Mouse (Mus musculus) hematopoietic multipotent progenitor cell, adult 10-12 weeks (in vitro differentiated cells): ENCODE results near the gene Map7d1. TPM values are rescaled to one million over a fixed set of nuclear protein-coding genes. Genes with fewer than 3 reads are reported as not detected.

Source experiments
- polyA plus RNA-seq: library from polyadenylated mRNA; stranded (reverse); fragments of >175 nt; gene quantifications from 2 replicates; pipeline ENCODE4 v1.2.3, GENCODE M21; 2012; ENCODE audit warnings: low replicate concordance

Gene Map7d1
- polyA plus RNA-seq = 157 and 554 TPM in 2 replicates

GRCm38 (mm10) chr4:126256131-126256791 is at the start of gene Map7d1:
Gene Map7d1, minus strand, starts transcription at chr4:126256343.

GRCm38 (mm10) chr4:126286492-126286891 is 30.3 kb upstream of the Map7d1 start, which contains the start of gene Col8a2:
Gene Col8a2, plus strand, starts transcription at chr4:126286793.

GRCm38 (mm10) chr4:126262119-126262807 is 6.1 kb upstream of the Map7d1 start, which contains the start of gene Trappc3:
Gene Trappc3, plus strand, starts transcription at chr4:126262325.

DNA sequence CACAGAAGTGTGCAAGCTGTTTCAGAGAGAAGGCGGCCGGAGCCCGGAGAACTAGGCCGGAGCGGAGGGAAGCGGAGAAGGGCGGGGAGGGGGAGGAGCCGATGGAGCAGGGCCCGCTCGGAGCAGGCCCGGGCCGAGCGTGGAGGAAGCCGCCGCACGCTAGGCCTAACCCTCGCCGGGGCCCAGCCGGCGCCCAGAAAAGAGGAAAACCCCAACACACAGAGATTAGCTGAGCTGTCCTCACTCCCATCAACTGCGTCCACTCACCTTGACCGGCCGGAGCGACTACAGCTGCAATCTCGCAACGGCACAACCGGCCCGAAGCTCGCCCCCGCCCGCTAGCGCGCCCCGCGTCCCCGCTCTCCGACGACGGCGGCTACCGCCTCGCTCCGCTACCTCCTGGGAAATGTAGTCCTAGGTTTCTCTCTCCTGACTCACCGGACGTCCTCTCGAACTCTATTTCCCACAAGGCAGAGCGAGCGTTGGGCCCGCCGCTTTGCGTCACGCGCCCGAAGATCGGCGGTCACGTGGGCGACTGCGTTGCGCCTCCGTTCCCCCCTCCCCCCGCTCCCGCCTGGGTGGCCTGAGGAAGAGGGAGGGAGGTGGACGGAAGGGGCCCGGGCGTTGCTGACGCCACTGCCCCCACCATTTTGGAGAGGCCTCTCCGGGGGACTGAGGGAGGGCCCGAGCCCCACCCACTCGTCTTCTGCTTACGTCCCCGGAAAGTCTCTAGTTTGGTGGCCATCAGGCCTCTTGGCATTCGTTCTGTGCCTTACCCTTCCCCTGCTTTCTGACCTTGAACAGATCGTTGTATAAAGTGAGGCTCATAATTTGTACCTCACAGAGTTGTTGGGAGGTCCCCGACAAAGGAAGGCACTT is 53.6 kb downstream of the Map7d1 start, which contains the start of gene Thrap3:
Gene Thrap3, minus strand, starts transcription at position 458 of the 879 bp plus-strand sequence.

Other genes with a start within 250 kb of the Map7d1 start
- gene Csf3r, start 231.8 kb downstream of the Map7d1 start, polyA plus RNA-seq = 151 and 351 TPM in 2 replicates
- 89.6 and 141 TPM in 2 replicates for gene Mrps15, start 209.4 kb downstream of the Map7d1 start, polyA plus RNA-seq
- 0.03 and 0.62 TPM in 2 replicates for gene Oscp1, start 197.8 kb downstream of the Map7d1 start, polyA plus RNA-seq
- 8.6 and 12.8 TPM in 2 replicates for gene Lsm10, start 159.7 kb downstream of the Map7d1 start, polyA plus RNA-seq
- 72.3 and 85.9 TPM in 2 replicates for gene Stk40, start 152.4 kb downstream of the Map7d1 start, polyA plus RNA-seq
- gene Eva1b, start 108.6 kb downstream of the Map7d1 start, polyA plus RNA-seq = 25.6 and 64.1 TPM in 2 replicates
- gene Sh3d21, start 92.9 kb downstream of the Map7d1 start, polyA plus RNA-seq = 0.44 and 0.50 TPM in 2 replicates
- gene Thrap3, start 53.6 kb downstream of the Map7d1 start, polyA plus RNA-seq = 107 and 126 TPM in 2 replicates
- 27.3 and 28.0 TPM in 2 replicates for gene Trappc3, start 6.0 kb upstream of the Map7d1 start, polyA plus RNA-seq
- gene Col8a2, start 30.4 kb upstream of the Map7d1 start, polyA plus RNA-seq = 0.58 and 1.0 TPM in 2 replicates
- gene Adprhl2, start 65.4 kb upstream of the Map7d1 start, polyA plus RNA-seq = 46.3 and 51.9 TPM in 2 replicates
- gene Tekt2, start 69.3 kb upstream of the Map7d1 start, polyA plus RNA-seq = not detected in 2 replicates
- gene Ago3, start 173.2 kb upstream of the Map7d1 start, polyA plus RNA-seq = 9.3 and 11.9 TPM in 2 replicates
- gene Ago1, start 212.2 kb upstream of the Map7d1 start, polyA plus RNA-seq = 10.9 and 20.0 TPM in 2 replicates